Mouse (Mus musculus) lung, postnatal 0 days (tissue): ENCODE results near the gene Prim2. TPM values are rescaled to one million over a fixed set of nuclear protein-coding genes. Genes with fewer than 3 reads are reported as not detected.
"Not testable (repeated sequence)": the region's sequence is repeated elsewhere in the genome, so short reads cannot be mapped to it uniquely, and the experiment has no call there.

Experiments
- ATAC-seq: fragments of 200-750 bp; cut with Nextera tagmentation; 2 replicates; pipeline ENCODE4 v1.8.0; 2017; ENCODE audit warnings: moderate library complexity
- DNase-seq: peaks from one replicate; pipeline ENCODE4 v3.0.0-alpha.2; 2016; ENCODE audit warnings: low spot score
- H3K27ac ChIP-seq: fragments of 300-500 bp; sonication (generic); 2 replicates; pipeline ENCODE4 v1.5.1; 2014; ENCODE audit warnings: antibody characterized with exemption, mild to moderate bottlenecking, low read length, mixed read lengths
- H3K27me3 ChIP-seq: fragments of 300-500 bp; sonication (generic); replicated peaks from 2 replicates; pipeline ENCODE4 v1.6.1; 2014; ENCODE audit warnings: low read length, mixed read lengths; ENCODE audit not compliant: insufficient read depth
- H3K36me3 ChIP-seq: fragments of 300-500 bp; sonication (generic); 2 replicates; pipeline ENCODE4 v1.6.1; 2014; ENCODE audit warnings: low read length, mixed read lengths; ENCODE audit not compliant: insufficient read depth
- H3K4me1 ChIP-seq: fragments of 300-500 bp; sonication (generic); 2 replicates; pipeline ENCODE4 v1.6.1; 2014; ENCODE audit warnings: antibody characterized with exemption, low read depth, low read length, mixed read lengths; ENCODE audit not compliant: insufficient read depth
- H3K4me2 ChIP-seq: fragments of 300-500 bp; sonication (generic); replicated peaks from 2 replicates; pipeline ENCODE4 v1.6.1; 2014; ENCODE audit warnings: low read depth, mild to moderate bottlenecking, low read length, moderate library complexity, mixed read lengths
- H3K4me3 ChIP-seq: fragments of 300-500 bp; sonication (generic); 2 replicates; pipeline ENCODE4 v1.5.1; 2014; ENCODE audit warnings: low read depth, low read length
- H3K9ac ChIP-seq: fragments of 300-500 bp; sonication (generic); replicated peaks from 2 replicates; pipeline ENCODE4 v1.6.1; 2014; ENCODE audit warnings: low read depth, mild to moderate bottlenecking
- H3K9me3 ChIP-seq: fragments of 300-500 bp; sonication (generic); 2 replicates; pipeline ENCODE4 v1.6.1; 2016; ENCODE audit warnings: low read length, mixed read lengths
- CTCF ChIP-seq: IDR thresholded peaks from 2 replicates; pipeline ENCODE4 v1.5.1; 2016; ENCODE audit warnings: antibody characterized with exemption, mild to moderate bottlenecking
- EP300 ChIP-seq: IDR thresholded peaks from 2 replicates; pipeline ENCODE4 v1.6.1; 2016; ENCODE audit warnings: antibody characterized with exemption, mild to moderate bottlenecking, control low read depth
- WGBS: fragments of 180-500 bp; shearing (Covaris S2); extraction: QIAGEN DNeasy Blood & Tissue Kit; methylation state at CpG from one replicate; pipeline ENCODE4 v1.1.7; 2014; 5-methylcytosine and 5-hydroxymethylcytosine counted together
- polyA plus RNA-seq: library from polyadenylated mRNA; unstranded; fragments of >200 nt; fragmentation: Nextera tagmentation; extraction: Ambion mirVana; gene quantifications from 2 replicates; pipeline ENCODE4 v1.2.1, GENCODE M21; 2015

Prim2 gene
- polyA plus RNA-seq, 1 experiment from 2014 or later, result 7.1 TPM

DNA sequence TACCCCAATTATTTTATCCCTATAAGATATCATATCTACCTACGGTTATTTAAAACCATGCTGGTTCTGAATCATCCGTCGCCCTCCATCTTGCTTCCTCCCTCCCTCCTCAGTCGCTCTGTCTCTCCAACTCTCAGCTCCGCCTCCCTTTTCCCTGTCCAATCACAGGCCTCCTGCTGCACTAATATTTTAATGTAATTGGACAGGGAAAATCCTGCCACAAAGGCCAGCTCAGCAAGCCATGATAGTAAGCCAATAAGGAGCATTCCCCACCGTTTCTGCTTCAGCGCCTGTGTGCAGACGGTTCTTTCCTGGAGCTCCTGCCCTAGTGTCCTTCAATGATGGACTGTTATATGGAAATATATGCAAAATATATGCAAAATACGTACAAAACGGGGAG lies 47.8 kb downstream of the Prim2 start:
- Histone ChIP-seq H3K4me1 (no peaks in the 10 kb centered on the region), H3K9me3 (no peaks in the 10 kb centered on the region), H3K27me3 (no peaks in the 10 kb centered on the region), H3K4me2 (no peak overlapping the region), H3K9ac (no peak overlapping the region), H3K36me3 (no peaks in the 10 kb centered on the region), H3K4me3 (no peak overlapping the region), H3K27ac (no peak overlapping the region)
- no peak for DNase-seq
- no peak for ATAC-seq
- TF ChIP-seq EP300 (no peak), CTCF (no peak)
- WGBS, result 90% methylated on average over 10 of the region's 10 CpGs

DNA sequence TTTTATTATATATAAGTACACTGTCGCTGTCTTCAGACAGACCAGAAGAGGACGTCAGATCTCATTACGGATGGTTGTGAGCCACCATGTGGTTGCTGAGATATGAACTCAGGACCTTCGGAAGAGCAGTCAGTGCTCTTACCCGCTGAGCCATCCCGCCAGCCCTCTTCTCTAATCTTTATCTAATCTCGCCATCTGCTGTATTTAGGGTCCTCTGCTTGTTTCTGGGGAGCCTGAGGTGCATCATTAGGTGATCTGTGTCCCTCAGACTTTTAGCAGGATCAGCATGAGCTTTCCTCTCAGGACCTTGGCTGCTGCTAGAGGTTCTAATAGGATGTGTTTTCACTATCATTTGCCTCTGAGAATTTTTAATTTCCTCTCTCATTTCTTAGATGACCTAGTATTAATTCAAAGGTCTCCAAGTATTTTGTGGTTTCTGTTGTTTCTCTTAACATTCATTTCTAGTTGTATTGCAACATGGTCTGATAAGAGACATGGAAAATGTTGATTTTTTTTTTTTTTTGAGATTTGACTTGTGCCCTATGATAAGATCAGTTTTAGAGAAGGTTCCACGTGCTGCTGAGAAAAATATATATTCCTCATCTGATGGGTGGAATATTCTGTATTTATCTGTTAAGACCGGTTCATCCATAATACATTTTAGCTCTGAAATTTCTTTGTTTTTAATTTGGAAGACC lies 49.4 kb downstream of the Prim2 start:
- Histone ChIP-seq H3K9ac (no peak overlapping the region), H3K4me2 (no peak overlapping the region), H3K27me3 (no peaks in the 10 kb centered on the region), H3K27ac (no peak overlapping the region), H3K4me1 (no peaks in the 10 kb centered on the region), H3K36me3 (no peaks in the 10 kb centered on the region), H3K9me3 (no peaks in the 10 kb centered on the region), H3K4me3 (no peak overlapping the region)
- ATAC-seq (no peak), DNase-seq (no peak)
- 86% methylated on average over 9 of the region's 9 CpGs for WGBS
- TF ChIP-seq EP300 (no peak), CTCF (no peak)

DNA sequence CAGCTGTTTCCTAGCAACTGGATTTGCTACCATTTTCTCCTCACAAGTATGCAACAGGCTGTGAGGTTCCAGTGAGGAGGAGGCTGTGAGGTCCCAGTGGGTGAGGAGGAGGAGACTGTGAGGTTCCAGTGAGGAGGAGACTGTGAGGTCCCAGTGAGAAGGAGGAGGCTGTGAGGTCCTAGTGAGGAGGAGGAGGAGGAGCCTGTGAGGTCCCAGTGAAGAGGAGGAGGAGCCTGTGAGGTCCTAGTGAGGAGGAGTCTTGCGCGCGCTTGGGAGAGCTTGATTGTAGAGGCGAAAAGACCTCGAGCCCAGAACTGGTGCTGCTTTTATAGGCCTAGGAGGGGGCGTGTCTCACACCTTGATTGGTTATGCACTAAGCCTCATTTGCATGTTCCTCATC lies 53.0 kb downstream of the Prim2 start:
- WGBS, result 87% methylated on average over 6 of the region's 6 CpGs
- ATAC-seq, result not testable (repeated sequence)

GRCm38 (mm10) chr1:33612100-33612499 lies 57.5 kb downstream of the Prim2 start:
- ATAC-seq, result no peak
- WGBS, result 43% methylated on average over 1 of the region's 1 CpGs
- no peak overlapping the region for H3K9ac ChIP-seq
- TF ChIP-seq EP300 (no peak), CTCF (no peak)
- H3K4me2 ChIP-seq, result no peak overlapping the region
- no peak overlapping the region for H3K4me3 ChIP-seq
- DNase-seq, result no peak
- H3K27me3 ChIP-seq, result no peaks in the 10 kb centered on the region
- H3K36me3 ChIP-seq, result no peaks in the 10 kb centered on the region
- no peaks in the 10 kb centered on the region for H3K4me1 ChIP-seq
- no peaks in the 10 kb centered on the region for H3K9me3 ChIP-seq
- H3K27ac ChIP-seq, result no peak overlapping the region

More for the DNA sequence above, 53.0 kb downstream of the Prim2 start:
- not testable (repeated sequence) for H3K4me1 ChIP-seq, H3K36me3 ChIP-seq, H3K4me2 ChIP-seq, DNase-seq, H3K27me3 ChIP-seq, H3K9ac ChIP-seq, H3K27ac ChIP-seq, H3K9me3 ChIP-seq, H3K4me3 ChIP-seq

DNA sequence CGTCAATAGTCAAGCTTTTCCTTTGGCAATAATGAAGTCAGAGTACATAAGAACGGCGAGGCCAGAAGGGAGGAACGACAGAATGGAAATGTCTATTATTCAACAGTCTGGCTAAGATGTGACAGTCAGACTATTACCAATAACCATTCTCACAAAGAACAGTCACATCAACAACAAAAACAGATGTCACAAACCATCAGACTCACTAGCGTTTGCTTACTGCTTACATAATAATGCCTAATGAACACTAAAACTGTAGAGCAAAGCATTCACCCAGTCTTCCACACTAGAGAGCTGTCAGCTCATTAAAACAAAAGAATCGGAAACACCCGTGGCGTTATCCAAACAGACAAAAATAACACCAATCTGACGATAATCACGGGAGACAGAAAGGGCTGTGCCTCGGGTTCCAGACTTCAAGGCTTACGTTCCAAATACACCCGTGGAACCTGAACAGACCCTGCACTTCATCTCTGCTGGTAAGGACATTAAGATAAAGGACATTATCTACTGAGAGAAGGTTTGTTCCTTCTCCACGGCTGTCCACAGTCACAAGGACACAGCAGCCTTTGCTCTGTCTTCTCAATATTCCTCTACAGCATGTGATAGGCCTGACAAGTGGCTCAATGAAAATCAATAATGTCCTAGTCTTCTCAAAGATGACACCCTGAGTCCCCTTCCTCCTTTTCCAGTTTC lies 59.4 kb downstream of the Prim2 start:
- no peak for ATAC-seq

DNA sequence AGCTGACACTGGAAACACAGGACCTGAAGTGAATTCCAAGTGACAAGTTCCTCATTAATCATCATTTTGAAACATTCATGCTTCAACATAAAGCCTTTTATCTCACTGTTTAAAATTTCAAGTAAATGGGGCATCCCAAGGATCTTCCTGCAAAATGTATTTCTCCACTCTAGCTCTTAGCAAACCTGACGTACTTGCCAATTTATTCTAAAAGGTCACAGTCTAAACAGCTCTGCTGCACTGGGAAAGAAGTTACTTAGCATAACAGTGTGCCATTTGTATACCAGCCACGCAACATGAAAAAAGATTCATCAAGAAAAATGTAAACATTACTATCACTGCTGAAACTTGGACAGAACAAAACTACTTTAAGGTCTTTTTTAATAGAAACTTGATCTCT lies 61.5 kb downstream of the Prim2 start:
- ATAC-seq, result no peak
- no peak for DNase-seq
- H3K4me3 ChIP-seq, result no peak overlapping the region
- H3K27ac ChIP-seq, result no peak overlapping the region
- no peaks in the 10 kb centered on the region for H3K9me3 ChIP-seq
- TF ChIP-seq CTCF (no peak), EP300 (no peak)
- H3K4me1 ChIP-seq, result no peaks in the 10 kb centered on the region
- WGBS, result 56% methylated on average over 2 of the region's 2 CpGs
- no peaks in the 10 kb centered on the region for H3K36me3 ChIP-seq
- no peak overlapping the region for H3K4me2 ChIP-seq
- no peak overlapping the region for H3K9ac ChIP-seq
- no peaks in the 10 kb centered on the region for H3K27me3 ChIP-seq

More for the DNA sequence above, 59.4 kb downstream of the Prim2 start:
- no peak overlapping the region for H3K27ac ChIP-seq
- no peak for DNase-seq
- no peaks in the 10 kb centered on the region for H3K27me3 ChIP-seq
- no peaks in the 10 kb centered on the region for H3K4me1 ChIP-seq
- TF ChIP-seq CTCF, result no peak
- H3K4me2 ChIP-seq, result no peak overlapping the region
- H3K9me3 ChIP-seq, result no peaks in the 10 kb centered on the region
- WGBS, result 57% methylated on average over 14 of the region's 14 CpGs
- H3K36me3 ChIP-seq, result no peaks in the 10 kb centered on the region
- no peak overlapping the region for H3K4me3 ChIP-seq
- H3K9ac ChIP-seq, result no peak overlapping the region
